Mouse (Mus musculus): ENCODE measurements around the gene 1700001C19Rik.

DNA sequence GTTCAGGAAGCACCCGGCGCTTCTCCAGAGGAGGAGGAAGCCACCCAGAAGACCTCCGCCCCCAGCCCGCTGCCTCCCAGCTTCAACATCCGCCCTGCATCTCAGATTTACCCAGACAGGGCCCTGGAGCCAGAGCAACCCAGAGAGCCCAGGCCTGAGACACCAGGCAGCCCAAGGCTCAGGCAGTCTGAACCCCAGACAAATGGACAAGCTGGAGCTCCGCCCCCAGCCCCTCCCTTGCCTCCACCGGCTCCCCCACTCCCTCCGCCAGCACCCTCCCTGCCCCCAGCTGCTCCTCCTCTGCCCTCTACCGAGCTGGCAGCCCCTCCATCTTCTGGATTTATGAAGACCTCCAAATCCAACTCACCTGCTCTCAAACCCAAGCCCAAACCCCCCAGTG lies 29.1 kb upstream of the 1700001C19Rik start:
- TF ChIP-seq CTCF (IDR thresholded peaks at IDR 0.05; ENCODE audit: low read depth): no peak
- TF ChIP-seq EP300 (IDR thresholded peaks at IDR 0.05; ENCODE audit: low read depth): no peak

Data from liver, postnatal 0 days (tissue).